Mouse (Mus musculus): Measurements from ENCODE around the gene Srd5a3. TPM values are rescaled to one million over a fixed set of nuclear protein-coding genes. Genes with fewer than 3 reads are reported as not detected.
A peak's percentile ranks its signal among the peaks of the same experiment; 100 is the strongest.

Gene Srd5a3
- polyA plus RNA-seq, 1 experiment, result 139 TPM

GRCm38 (mm10) chr5:76115436-76116041 lies 24.5 kb upstream of the Srd5a3 start:
- Histone ChIP-seq H3K4me3 (ENCODE audit: control insufficient read depth, insufficient read depth, low read length) (no peak overlapping the region), H3K27ac (ENCODE audit: control insufficient read depth, insufficient read depth, low read length) (no peak overlapping the region), H3K36me3 (ENCODE audit: control insufficient read depth, insufficient read depth, low read length) (no peaks in the 10 kb centered on the region), H3K4me1 (replicated peaks; ENCODE audit: control insufficient read depth, insufficient read depth, low read length) (no peaks in the 10 kb centered on the region), H3K27me3 (ENCODE audit: control insufficient read depth, insufficient read depth, low read length) (no peaks in the 10 kb centered on the region)
- WGBS, result 92% methylated on average over 8 of the region's 8 CpGs
- TF ChIP-seq POLR2A (IDR thresholded peaks at IDR 0.05; ENCODE audit: control insufficient read depth, extremely low read depth, insufficient read depth, low read length, poor library complexity) (no peak), CTCF (IDR thresholded peaks at IDR 0.05; ENCODE audit: borderline replicate concordance, control insufficient read depth, extremely low read depth, insufficient read depth, low read length, poor library complexity) (no peak)
- DNase-seq, result no peak

DNA sequence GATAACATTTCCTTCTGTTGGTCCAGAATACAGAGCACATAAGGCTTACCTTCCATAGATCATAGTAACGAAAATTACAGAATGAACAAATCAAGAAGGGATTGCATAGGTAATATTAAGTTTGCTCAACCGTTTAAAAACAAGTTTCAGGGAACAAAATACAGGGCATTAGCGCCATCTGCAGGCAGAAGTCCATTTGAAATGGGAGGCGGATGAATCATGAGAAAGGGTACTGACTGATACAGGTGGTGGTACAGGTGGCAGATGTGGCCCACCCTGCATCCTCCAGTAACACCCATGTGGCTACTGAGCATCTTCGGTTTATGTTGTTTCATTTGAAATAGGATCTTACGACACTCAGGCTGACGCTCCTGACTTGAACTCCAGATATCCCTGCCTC lies 21.6 kb upstream of the Srd5a3 start:
- H3K36me3 ChIP-seq (ENCODE audit: control insufficient read depth, insufficient read depth, low read length), result no peaks in the 10 kb centered on the region
- H3K4me1 ChIP-seq (replicated peaks; ENCODE audit: control insufficient read depth, insufficient read depth, low read length), result no peaks in the 10 kb centered on the region
- WGBS, result 39% methylated on average over 7 of the region's 7 CpGs
- no peak for TF ChIP-seq CTCF (IDR thresholded peaks at IDR 0.05; ENCODE audit: borderline replicate concordance, control insufficient read depth, extremely low read depth, insufficient read depth, low read length, poor library complexity)
- no peak for TF ChIP-seq POLR2A (IDR thresholded peaks at IDR 0.05; ENCODE audit: control insufficient read depth, extremely low read depth, insufficient read depth, low read length, poor library complexity)
- peak; percentile 27 for DNase-seq
- no peak overlapping the region for H3K27ac ChIP-seq (ENCODE audit: control insufficient read depth, insufficient read depth, low read length)
- no peaks in the 10 kb centered on the region for H3K27me3 ChIP-seq (ENCODE audit: control insufficient read depth, insufficient read depth, low read length)
- H3K4me3 ChIP-seq (ENCODE audit: control insufficient read depth, insufficient read depth, low read length), result no peak overlapping the region

DNA sequence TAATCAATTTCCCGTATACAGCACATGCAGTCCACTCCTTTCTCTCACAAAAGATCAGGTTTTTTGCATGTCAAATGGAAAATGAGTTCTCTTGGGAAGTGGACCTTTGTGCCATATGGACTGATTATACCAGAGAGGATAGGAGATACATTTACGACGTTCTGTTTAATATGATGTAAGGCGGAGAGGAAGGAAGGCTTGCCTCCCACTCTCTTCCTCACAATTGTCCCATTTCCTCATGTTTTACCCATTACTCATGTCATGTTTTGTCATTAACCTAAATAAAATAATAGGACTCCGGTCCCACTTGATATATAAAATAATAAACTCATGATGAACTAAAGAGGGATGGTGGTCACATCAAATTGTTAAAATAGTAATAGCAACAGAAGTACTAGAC lies 19.4 kb upstream of the Srd5a3 start:
- TF ChIP-seq CTCF (IDR thresholded peaks at IDR 0.05; ENCODE audit: borderline replicate concordance, control insufficient read depth, extremely low read depth, insufficient read depth, low read length, poor library complexity) (no peak), POLR2A (IDR thresholded peaks at IDR 0.05; ENCODE audit: control insufficient read depth, extremely low read depth, insufficient read depth, low read length, poor library complexity) (no peak)
- WGBS, result 86% methylated on average over 5 of the region's 5 CpGs

GRCm38 (mm10) chr5:76127584-76128316 lies 12.3 kb upstream of the Srd5a3 start:
- 91% methylated on average over 5 of the region's 5 CpGs for WGBS
- Histone ChIP-seq H3K4me3 (ENCODE audit: control insufficient read depth, insufficient read depth, low read length) (no peak overlapping the region), H3K4me1 (replicated peaks; ENCODE audit: control insufficient read depth, insufficient read depth, low read length) (no peaks in the 10 kb centered on the region), H3K27ac (ENCODE audit: control insufficient read depth, insufficient read depth, low read length) (no peak overlapping the region), H3K27me3 (ENCODE audit: control insufficient read depth, insufficient read depth, low read length) (no peaks in the 10 kb centered on the region), H3K36me3 (ENCODE audit: control insufficient read depth, insufficient read depth, low read length) (no peaks in the 10 kb centered on the region)
- TF ChIP-seq CTCF (IDR thresholded peaks at IDR 0.05; ENCODE audit: borderline replicate concordance, control insufficient read depth, extremely low read depth, insufficient read depth, low read length, poor library complexity), result no peak
- TF ChIP-seq POLR2A (IDR thresholded peaks at IDR 0.05; ENCODE audit: control insufficient read depth, extremely low read depth, insufficient read depth, low read length, poor library complexity), result no peak
- DNase-seq, result no peak

More for the DNA sequence above, 19.4 kb upstream of the Srd5a3 start:
- no peaks in the 10 kb centered on the region for H3K27me3 ChIP-seq (ENCODE audit: control insufficient read depth, insufficient read depth, low read length)
- H3K4me1 ChIP-seq (replicated peaks; ENCODE audit: control insufficient read depth, insufficient read depth, low read length), result no peaks in the 10 kb centered on the region
- no peak overlapping the region for H3K27ac ChIP-seq (ENCODE audit: control insufficient read depth, insufficient read depth, low read length)
- no peaks in the 10 kb centered on the region for H3K36me3 ChIP-seq (ENCODE audit: control insufficient read depth, insufficient read depth, low read length)
- no peak for DNase-seq
- no peak overlapping the region for H3K4me3 ChIP-seq (ENCODE audit: control insufficient read depth, insufficient read depth, low read length)

DNA sequence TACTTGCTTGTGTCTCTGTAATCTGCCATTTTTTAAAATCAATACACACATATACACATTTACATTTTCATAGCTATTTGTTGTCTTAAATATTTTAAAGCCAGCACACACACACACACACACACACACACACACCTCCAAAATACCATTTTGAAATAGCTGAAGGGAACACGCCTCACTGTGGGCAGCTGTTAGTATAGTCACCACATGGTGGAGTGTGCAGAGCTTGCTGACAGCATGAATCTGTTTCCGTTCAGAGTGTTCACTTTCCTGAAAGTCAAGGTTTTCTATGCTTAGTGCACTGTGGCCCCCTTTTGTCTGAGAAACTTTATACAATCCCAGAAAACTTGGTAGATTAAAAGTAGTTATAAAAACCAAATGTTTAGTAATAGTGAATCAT lies 9.8 kb upstream of the Srd5a3 start:
- Histone ChIP-seq H3K27ac (ENCODE audit: control insufficient read depth, insufficient read depth, low read length) (no peak overlapping the region), H3K27me3 (ENCODE audit: control insufficient read depth, insufficient read depth, low read length) (no peaks in the 10 kb centered on the region), H3K4me1 (replicated peaks; ENCODE audit: control insufficient read depth, insufficient read depth, low read length) (no peaks in the 10 kb centered on the region), H3K36me3 (ENCODE audit: control insufficient read depth, insufficient read depth, low read length) (no peaks in the 10 kb centered on the region), H3K4me3 (ENCODE audit: control insufficient read depth, insufficient read depth, low read length) (no peak overlapping the region)
- TF ChIP-seq CTCF (IDR thresholded peaks at IDR 0.05; ENCODE audit: borderline replicate concordance, control insufficient read depth, extremely low read depth, insufficient read depth, low read length, poor library complexity) (no peak), POLR2A (IDR thresholded peaks at IDR 0.05; ENCODE audit: control insufficient read depth, extremely low read depth, insufficient read depth, low read length, poor library complexity) (no peak)
- WGBS, result 39% methylated on average over 2 of the region's 2 CpGs
- DNase-seq, result no peak

DNA sequence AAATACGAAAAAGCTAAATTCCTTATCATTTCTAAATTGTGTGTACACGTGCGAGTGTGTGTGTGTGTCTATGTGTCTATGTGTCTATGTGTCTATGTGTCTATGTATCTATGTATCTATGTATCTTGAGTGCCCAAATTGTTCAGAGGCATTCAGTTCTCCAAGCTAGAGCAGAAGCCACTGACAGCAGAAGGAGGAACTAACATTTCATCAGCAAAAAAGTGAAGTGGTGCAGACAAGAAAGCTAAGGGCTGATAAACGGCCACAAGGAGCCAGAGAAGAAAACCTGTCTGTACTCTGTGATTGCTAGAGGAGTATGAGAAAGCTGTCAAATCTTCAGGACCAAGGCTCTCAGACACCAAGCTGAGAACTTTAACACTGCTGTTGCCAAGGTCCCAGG lies 8.1 kb upstream of the Srd5a3 start:
- no peak overlapping the region for H3K27ac ChIP-seq (ENCODE audit: control insufficient read depth, insufficient read depth, low read length)
- H3K36me3 ChIP-seq (ENCODE audit: control insufficient read depth, insufficient read depth, low read length), result no peaks in the 10 kb centered on the region
- H3K27me3 ChIP-seq (ENCODE audit: control insufficient read depth, insufficient read depth, low read length), result no peaks in the 10 kb centered on the region
- no peak overlapping the region for H3K4me3 ChIP-seq (ENCODE audit: control insufficient read depth, insufficient read depth, low read length)
- no peaks in the 10 kb centered on the region for H3K4me1 ChIP-seq (replicated peaks; ENCODE audit: control insufficient read depth, insufficient read depth, low read length)
- DNase-seq, result no peak
- 65% methylated on average over 4 of the region's 4 CpGs for WGBS
- TF ChIP-seq POLR2A (IDR thresholded peaks at IDR 0.05; ENCODE audit: control insufficient read depth, extremely low read depth, insufficient read depth, low read length, poor library complexity) (no peak), CTCF (IDR thresholded peaks at IDR 0.05; ENCODE audit: borderline replicate concordance, control insufficient read depth, extremely low read depth, insufficient read depth, low read length, poor library complexity) (no peak)

All from thymus, adult 2 months (tissue).